Mouse (Mus musculus) lung, postnatal 14 days (tissue): ENCODE measurements around the gene Phospho1.

ENCODE experiments used
- DNase-seq: peaks from one replicate; pipeline ENCODE4 v3.0.0; 2021

Gene Phospho1

GRCm38 (mm10) chr11:95824071-95824876 lies at the start of gene Phospho1:
Gene Phospho1, plus strand, starts transcription at chr11:95824499.
- DNase-seq: peak; percentile 93

DNA sequence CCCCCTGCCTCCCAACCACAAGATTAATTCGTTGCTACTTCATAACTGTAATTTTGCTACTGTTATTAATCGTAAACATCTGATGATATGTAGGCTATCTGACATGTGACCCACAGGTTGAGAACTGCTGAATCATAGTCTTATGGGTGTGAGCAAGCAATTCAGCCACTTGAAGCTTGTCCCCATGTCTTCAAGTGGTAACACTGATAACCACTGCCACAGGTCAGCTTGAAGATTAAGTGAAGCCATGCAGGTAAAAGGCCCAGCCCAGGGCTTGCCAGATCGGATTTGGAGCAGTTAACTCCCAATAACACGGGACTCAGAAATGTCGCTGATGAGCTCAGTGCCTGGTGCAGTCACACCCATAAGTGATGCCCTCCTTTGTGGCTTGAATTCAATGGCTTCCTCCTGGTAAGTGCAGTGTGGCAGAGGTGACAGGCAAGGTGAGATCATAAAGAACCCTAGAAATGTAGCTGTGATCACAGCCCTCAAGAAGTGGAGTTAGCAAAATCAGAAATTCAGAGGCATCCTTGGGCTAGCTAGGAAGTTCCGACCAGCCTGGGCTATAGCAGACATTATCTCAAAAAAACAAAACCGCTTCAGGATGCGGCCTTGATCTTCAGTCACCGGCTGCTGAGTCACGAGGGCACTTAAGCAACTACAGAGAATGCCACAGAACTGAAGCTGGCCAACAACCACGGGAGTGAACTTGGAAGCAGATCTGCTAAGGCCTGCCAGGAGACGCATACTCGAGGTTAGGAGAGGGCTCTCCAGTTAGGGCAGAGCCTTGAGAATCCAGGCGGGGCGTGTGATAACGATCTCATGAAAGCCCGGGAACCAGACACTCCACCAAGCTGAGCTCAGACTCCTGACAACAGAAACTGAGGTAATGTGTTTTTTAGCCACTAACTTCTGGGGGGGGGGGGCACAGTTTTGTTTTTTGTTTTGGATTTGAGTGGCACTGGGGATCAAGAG lies 46.7 kb upstream of the Phospho1 start:
- peak; percentile 81 for DNase-seq

GRCm38 (mm10) chr11:95778831-95779251 lies 45.5 kb upstream of the Phospho1 start:
- peak; percentile 59 for DNase-seq

DNA sequence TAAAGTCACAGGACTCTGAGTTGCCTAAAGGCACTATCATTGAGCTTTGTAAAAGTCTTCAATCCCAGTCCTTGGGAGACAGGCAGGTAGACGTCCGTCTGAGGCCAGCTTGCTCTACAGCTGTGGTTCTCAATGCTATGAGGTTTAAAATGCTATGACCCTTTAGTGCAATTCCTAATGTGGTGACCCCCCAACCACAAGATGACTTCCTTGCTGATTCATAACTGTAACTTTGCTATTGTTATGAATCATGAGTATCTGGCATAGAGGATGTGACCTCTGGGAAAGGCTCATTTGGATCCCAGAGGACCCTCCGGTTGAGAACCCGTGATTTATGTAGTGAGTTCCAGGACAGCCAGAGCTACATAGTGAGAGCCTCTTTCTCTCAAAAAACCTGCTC lies 44.9 kb upstream of the Phospho1 start:
- no peak for DNase-seq

- peak; percentile 70 for DNase-seq
Measured at GRCm38 (mm10) chr11:95780480-95780879, 43.8 kb upstream of the Phospho1 start.

DNA sequence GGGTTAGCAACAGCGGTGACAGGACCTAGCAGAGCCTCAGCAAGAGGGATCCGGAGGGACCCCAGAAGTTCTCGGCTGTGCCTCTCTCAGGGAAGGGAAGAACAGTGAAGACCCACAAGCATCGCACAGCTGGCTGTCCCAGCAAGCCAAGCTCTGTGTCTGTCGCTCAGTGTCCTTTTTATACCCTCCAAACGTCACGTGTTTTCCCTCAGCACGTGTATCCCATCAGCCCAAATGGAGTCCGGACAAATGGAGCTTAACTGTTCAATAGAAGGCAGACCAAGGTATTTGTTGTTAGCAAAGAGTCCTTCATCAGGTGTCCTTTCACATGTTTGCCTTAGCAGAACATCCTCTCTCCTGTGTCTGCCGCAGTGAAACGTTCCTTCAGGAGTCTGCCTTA lies 42.7 kb upstream of the Phospho1 start:
- no peak for DNase-seq

GRCm38 (mm10) chr11:95783457-95783856 lies 40.8 kb upstream of the Phospho1 start:
- no peak for DNase-seq

GRCm38 (mm10) chr11:95783958-95784357 lies 40.3 kb upstream of the Phospho1 start:
- DNase-seq: no peak

- no peak for DNase-seq
Measured at GRCm38 (mm10) chr11:95785675-95786074, 38.6 kb upstream of the Phospho1 start.

DNA sequence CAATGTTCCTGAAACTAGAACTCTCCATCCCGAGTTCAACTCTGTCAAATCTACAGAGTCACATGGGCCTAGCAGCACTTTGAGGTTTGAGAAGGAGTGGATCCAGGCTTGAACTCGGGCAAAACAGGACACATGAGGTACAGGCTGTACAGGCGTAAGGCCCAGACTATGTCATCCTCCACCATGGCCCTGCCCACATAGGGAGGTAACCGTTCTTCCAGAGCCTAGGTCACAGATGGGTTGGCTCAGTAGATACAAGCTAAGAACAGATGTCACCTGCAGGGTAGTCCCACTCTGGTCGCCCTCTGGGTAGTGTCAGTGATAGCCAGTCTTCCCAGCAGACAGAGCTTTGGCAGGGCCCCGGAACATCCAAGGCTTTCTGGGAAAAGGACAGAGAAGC lies 37.8 kb upstream of the Phospho1 start:
- DNase-seq: no peak

DNA sequence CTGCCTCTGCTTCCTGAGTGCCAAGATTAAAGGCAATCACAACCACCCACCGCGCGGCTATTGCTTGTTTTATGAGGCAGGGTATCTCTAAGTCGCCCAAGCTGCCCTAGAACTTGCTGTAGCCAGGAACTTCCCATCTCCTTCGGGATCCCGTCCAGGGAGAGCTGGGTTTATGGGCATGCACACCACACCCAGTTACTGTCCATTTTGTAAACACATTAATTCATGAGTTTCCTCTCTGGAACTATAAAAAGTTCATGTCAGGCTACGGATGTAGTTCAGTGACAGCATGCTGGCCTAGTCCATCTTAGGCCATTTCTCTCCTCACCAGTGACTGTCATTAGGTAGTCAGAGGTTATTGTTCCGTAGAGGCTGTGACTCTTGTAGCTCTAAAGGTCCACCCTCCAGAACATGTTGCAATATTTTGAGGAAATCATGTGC lies 34.8 kb upstream of the Phospho1 start:
- peak; percentile 64 for DNase-seq

GRCm38 (mm10) chr11:95791787-95792186 lies 32.5 kb upstream of the Phospho1 start:
- no peak for DNase-seq

DNA sequence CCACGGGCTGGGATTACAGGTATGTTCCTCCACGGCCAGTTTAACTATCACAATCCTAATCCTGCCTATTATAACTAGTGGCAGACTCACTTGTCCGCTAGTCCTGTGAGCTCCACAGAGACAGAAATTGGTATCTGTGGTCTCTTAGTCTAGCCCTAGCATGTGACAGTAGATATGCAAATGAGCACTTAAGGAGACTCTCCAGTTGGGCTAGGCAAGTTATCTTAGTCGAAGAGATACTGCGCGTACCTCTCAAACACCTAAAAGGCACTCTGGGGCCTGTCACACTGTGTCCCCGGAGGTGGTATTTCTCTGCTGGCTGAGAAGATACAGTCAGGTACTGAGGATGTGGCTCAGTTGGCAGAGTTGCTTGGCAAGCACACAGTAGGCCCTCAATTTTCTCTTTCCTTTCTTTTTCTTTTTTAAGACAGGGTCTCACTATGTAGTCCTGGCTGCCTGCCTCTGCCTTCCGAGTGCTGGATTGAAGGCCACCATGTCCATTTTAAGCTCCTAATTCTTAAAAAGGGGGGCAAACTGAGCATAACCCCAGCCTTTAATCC lies 31.3 kb upstream of the Phospho1 start:
- DNase-seq: no peak

GRCm38 (mm10) chr11:95794201-95794600 lies 30.1 kb upstream of the Phospho1 start:
- no peak for DNase-seq

DNA sequence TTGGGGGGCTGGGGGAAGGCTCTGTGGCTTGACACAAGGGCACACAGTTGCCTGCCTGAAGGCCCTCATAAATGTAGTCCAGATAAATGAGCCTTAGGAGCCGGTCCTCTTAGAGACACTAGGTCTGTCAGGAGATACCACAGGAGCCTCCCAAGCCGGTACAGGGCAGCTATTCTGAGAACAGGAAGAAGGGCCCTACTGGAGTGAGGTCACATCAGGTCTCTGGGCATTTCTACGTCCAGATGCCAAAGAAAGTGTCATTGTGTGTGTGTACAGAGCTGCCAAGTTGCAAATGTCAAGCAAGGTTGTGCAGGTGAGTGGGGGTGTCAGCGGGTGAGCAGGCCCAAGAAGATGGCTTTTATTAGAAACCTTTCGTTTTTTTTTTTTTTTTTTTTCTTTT lies 28.7 kb upstream of the Phospho1 start:
- no peak for DNase-seq

- DNase-seq: no peak
Measured at GRCm38 (mm10) chr11:95805010-95805409, 19.3 kb upstream of the Phospho1 start.

DNA sequence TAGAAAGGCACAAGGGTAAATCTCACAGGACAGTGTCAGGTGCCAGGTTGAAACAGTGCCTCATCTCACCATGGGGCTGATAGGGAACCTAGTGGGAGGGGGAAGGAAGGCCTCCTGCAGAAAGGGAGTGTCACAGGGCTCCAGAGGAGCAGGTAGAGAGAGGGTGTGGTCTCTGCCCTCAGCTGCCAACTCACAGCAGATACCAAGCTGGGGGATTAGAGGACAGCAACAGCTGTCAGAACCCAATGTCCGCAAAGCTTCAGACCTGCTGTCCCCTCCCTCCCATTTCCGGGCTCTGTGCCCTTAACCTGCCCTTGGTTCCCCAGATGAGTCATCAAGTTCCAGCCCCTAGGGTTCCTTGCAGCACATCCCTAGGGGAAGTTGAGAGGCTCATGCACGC lies 18.8 kb upstream of the Phospho1 start:
- DNase-seq: no peak

- no peak for DNase-seq
Measured at GRCm38 (mm10) chr11:95807884-95808283, 16.4 kb upstream of the Phospho1 start.

DNA sequence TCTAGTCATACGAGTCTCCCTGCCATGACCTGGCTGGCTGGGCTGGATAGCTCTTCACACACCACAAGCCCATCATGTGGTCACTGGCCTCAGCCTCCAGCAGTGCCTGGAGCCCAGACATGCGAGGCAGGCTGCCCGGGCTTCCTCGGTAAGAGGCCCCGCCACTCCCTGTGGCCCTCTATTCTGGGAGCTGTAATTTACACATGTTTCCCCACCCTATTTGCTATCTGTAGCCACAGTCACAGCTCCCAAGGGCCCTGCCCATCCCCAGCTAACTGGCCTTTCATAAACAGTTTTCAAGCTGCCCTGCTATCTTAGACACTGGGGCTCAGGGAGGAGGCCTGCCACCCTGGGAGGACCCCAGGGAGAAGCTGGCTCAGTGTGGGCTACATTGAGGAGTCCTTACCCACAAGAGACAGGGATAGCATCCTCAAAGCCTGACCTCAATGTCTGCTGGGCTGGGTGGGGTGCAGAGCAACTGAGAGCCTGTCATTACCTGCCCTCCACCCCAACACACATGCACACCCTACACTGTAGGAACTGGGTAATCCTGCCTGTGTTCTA lies 15.8 kb upstream of the Phospho1 start:
- no peak for DNase-seq

GRCm38 (mm10) chr11:95809603-95810002 lies 14.7 kb upstream of the Phospho1 start:
- no peak for DNase-seq

DNA sequence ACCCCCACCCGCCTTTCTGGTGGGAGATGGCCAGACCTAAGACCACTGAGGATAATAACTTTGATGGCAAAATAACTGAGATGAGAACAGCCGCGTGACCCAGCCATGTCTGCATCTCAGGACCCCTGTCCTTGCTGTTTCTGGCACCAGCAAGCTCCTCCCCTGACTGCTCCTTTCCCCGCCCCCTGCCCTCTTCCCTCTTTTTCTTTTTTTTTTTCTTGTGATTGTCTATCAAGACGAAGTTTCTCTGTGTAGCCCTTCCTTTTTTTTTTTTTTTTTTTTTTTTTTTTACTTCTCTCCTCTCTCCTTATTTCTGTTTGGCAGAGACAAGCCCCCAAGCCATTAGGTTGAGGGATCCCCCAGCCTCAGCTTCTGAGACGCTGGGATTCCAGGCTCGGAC lies 13.5 kb upstream of the Phospho1 start:
- no peak for DNase-seq

DNA sequence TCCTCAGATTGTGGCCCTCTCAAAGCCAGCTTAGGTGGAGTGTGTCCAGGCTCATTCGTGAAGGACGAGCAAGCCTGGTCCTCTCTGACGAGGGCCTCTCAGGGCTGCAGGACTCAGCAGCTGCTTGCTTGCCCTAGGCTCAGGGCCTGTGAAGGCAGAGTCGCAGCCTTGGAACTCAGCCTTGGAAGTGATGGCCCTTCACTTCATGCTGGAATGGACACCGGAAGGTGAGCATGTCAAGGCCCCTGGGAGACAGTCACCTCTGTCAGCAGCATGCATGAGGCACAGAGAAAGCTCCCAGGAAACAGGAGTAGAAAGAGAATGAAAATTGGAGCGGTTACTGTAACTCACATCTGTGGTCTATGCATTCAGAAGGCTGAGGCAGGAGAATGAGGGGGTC lies 12.6 kb upstream of the Phospho1 start:
- no peak for DNase-seq

DNA sequence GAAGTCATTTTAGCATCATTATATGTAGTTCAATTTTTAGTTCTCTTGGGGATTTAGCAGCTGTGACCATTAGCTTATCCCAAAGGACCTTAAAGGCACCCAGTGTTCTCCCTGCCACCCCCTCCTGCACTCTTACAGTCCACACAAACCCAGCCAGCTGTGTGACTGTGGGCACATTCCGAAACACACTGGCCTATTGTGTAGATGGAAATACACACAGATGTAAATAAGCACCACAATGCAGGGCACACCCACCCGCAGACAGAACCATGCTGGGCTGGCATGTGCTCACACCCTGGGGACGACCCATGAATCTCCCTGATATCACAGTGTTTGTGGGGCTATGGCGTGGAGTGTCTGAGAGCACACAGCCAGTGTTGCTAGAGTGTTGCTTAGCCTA lies 12.1 kb upstream of the Phospho1 start:
- no peak for DNase-seq
